Mouse (Mus musculus) intestine, embryonic 14.5 days (tissue): Measurements from ENCODE around the gene Galntl6. TPM values are rescaled to one million over a fixed set of nuclear protein-coding genes. Genes with fewer than 3 reads are reported as not detected.

Source experiments
- ATAC-seq: fragments of 200-750 bp; cut with Nextera tagmentation; replicated peaks from 2 replicates; pipeline ENCODE4 v1.8.0; 2017; ENCODE audit warnings: low read depth, moderate number of reproducible peaks, moderate TSS enrichment, moderate library complexity; ENCODE audit not compliant: low FRiP score, low TSS enrichment
- DNase-seq: peaks from one replicate; pipeline ENCODE4 v3.0.0-alpha.2; 2018; ENCODE audit warnings: low spot score
- H3K27ac ChIP-seq: fragments of 300-500 bp; sonication (generic); 2 replicates; pipeline ENCODE4 v1.5.1; 2014; ENCODE audit warnings: low read depth, mild to moderate bottlenecking, control low read depth
- H3K27me3 ChIP-seq: fragments of 300-500 bp; sonication (generic); replicated peaks from 2 replicates; pipeline ENCODE4 v1.6.1; 2014; ENCODE audit warnings: low read length, control low read depth; ENCODE audit not compliant: control insufficient read depth, insufficient read depth
- H3K36me3 ChIP-seq: fragments of 300-500 bp; sonication (generic); 2 replicates; pipeline ENCODE4 v1.6.1; 2014; ENCODE audit warnings: low read length, control low read depth; ENCODE audit not compliant: control insufficient read depth, insufficient read depth
- H3K4me1 ChIP-seq: fragments of 300-500 bp; sonication (generic); replicated peaks from 2 replicates; pipeline ENCODE4 v1.6.1; 2014; ENCODE audit warnings: low read length, control low read depth, mixed read lengths; ENCODE audit not compliant: control insufficient read depth, insufficient read depth
- H3K4me2 ChIP-seq: fragments of 300-500 bp; sonication (generic); 2 replicates; pipeline ENCODE4 v1.6.1; 2014; ENCODE audit warnings: low read length
- H3K4me3 ChIP-seq: fragments of 300-500 bp; sonication (generic); 2 replicates; pipeline ENCODE4 v1.5.1; 2014; ENCODE audit warnings: low read depth, low read length, control low read depth, mixed read lengths
- H3K9ac ChIP-seq: fragments of 300-500 bp; sonication (generic); 2 replicates; pipeline ENCODE4 v1.6.1; 2014; ENCODE audit warnings: mild to moderate bottlenecking, low read length
- H3K9me3 ChIP-seq: fragments of 300-500 bp; sonication (generic); 2 replicates; pipeline ENCODE4 v1.6.1; 2016; ENCODE audit warnings: low read length, control low read depth; ENCODE audit not compliant: control insufficient read depth
- WGBS: fragments of 180-500 bp; shearing (Covaris S2); extraction: QIAGEN DNeasy Blood & Tissue Kit; methylation state at CpG from one replicate; pipeline ENCODE4 v1.1.7; 2014; 5-methylcytosine and 5-hydroxymethylcytosine counted together
- polyA plus RNA-seq: library from polyadenylated mRNA; unstranded; fragments of >200 nt; fragmentation: Nextera tagmentation; extraction: Ambion mirVana; gene quantifications from 2 replicates; pipeline ENCODE4 v1.2.1, GENCODE M21; 2014

Gene Galntl6
- polyA plus RNA-seq, 1 experiment from 2014 or later = 0.41 TPM

DNA sequence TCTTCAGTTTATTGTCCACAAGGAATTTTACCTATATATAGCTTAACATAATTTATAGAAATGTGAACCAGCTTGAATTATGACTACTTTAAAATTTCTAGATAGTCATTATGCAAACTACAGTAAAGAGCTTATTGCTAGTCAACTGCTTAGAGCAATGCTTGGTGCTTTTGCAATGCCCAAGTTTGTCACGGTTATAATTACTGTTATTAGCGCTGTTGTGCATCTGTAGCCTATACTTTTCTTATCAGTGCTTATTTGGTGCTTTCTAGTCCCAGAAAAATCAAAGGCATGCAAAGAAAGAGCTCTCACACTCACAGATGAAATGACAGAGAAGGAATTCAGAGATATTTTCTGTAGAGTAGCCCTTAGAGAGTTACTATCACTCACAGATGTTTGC, 599.0 kb downstream of the Galntl6 start:
- ATAC-seq (no peak), DNase-seq (no peak)
- 88% methylated on average over 2 of the region's 2 CpGs for WGBS
- H3K4me1 ChIP-seq = no peaks in the 10 kb centered on the region
- H3K27me3 ChIP-seq = no peaks in the 10 kb centered on the region
- H3K4me2 ChIP-seq = no peak overlapping the region
- no peaks in the 10 kb centered on the region for H3K36me3 ChIP-seq
- H3K4me3 ChIP-seq = no peak overlapping the region
- H3K9ac ChIP-seq = no peak overlapping the region
- H3K27ac ChIP-seq = no peak overlapping the region
- H3K9me3 ChIP-seq = no peaks in the 10 kb centered on the region

DNA sequence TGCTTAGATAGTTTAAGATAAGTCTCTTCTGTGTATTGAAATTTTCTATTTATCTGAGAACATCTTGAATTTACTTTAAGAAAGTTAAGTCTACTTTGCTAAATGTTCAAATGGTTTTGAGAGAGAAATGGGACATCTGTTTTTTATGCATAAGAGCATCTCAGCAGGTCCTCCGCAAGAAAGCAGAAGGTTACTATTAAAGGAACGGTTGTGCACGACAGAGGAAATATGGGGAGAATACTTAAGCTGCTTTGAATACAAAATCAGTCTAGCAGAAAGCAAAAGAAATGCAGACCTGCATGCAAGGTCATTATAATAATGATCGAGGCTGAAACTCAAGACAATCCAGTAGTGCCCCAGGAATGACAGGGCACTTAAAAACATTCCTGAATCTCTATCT, 621.0 kb downstream of the Galntl6 start:
- no peak overlapping the region for H3K27ac ChIP-seq
- H3K9me3 ChIP-seq = no peaks in the 10 kb centered on the region
- DNase-seq = no peak
- no peak for ATAC-seq
- H3K9ac ChIP-seq = no peak overlapping the region
- WGBS = 80% methylated on average over 4 of the region's 4 CpGs
- no peaks in the 10 kb centered on the region for H3K4me1 ChIP-seq
- H3K4me3 ChIP-seq = no peak overlapping the region
- no peak overlapping the region for H3K4me2 ChIP-seq
- H3K27me3 ChIP-seq = no peaks in the 10 kb centered on the region
- H3K36me3 ChIP-seq = no peaks in the 10 kb centered on the region

DNA sequence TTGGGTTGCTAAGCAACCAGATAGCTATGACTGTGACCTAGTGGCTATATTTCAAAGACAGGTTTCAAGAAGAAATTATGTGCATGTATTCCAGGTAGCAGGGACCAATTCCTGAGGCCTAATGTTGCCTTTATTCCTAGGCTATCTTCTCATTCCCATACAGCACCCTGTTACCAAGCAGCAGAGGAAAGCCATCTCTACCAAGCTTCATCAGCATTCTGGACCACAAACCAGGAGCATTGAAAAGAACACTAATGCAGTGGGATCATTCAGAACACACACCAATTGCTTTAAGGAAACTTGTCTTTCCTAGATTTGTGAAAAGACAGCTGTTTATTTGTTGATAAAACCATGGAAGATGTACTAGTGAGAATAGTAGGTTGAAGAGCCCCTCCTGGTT, 622.4 kb downstream of the Galntl6 start:
- Histone ChIP-seq H3K4me3 (no peak overlapping the region), H3K36me3 (no peaks in the 10 kb centered on the region), H3K4me2 (no peak overlapping the region), H3K9ac (no peak overlapping the region), H3K4me1 (no peaks in the 10 kb centered on the region), H3K9me3 (no peaks in the 10 kb centered on the region), H3K27me3 (no peaks in the 10 kb centered on the region), H3K27ac (no peak overlapping the region)
- DNase-seq = no peak
- no peak for ATAC-seq

DNA sequence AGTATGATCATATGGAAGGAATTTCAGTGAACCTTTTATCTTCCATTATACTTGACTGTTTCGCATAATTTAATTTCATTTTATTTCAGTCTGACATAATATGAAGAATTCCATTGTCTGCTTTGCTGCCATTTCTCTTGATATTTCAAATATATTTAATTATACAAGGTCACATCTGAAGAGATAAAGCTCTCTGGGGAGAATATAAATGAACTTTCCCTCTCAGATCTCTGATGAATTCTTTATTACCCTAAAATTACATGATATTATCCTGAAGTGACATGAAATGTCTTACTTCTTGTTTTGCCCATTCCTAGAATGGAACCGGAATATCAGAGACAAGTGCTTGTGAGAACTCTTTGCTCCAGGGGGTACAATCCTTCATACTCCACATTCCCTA, 647.0 kb downstream of the Galntl6 start:
- 78% methylated on average over 2 of the region's 2 CpGs for WGBS
- Histone ChIP-seq H3K9me3 (no peaks in the 10 kb centered on the region), H3K27ac (no peak overlapping the region), H3K4me2 (no peak overlapping the region), H3K4me1 (no peaks in the 10 kb centered on the region), H3K4me3 (no peak overlapping the region), H3K27me3 (no peaks in the 10 kb centered on the region), H3K9ac (no peak overlapping the region), H3K36me3 (no peaks in the 10 kb centered on the region)
- ATAC-seq (no peak), DNase-seq (no peak)

DNA sequence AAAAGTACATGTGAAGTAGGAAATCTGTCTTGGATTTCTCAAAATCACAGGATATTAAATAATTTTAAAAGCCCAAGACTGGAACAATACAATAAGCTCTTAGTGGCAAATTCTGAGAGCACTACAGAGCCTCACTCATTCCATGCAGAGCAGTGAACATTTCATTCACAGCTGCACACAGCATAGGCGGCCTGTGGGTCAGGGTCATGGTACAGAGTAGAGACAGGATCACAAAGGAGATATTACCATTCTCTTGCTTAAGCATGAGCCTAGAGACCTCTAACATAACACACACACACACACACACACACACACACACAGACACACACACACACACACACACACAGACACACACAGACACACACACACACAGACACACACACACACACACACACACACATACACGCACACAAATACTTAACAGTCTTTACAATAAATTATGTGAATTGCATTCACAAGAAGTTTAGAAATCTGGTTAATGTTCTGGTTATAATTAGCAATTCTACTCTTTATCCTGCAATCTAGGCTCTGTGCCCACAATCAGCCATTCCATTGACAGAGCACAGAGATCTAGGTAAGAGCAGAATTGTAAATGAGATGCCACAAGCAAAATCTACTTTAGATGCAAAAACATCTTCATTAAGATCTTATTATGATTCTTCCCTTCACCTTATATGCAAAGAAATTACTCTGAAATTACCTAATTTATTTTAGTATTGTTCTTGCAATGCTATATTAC, 653.7 kb downstream of the Galntl6 start:
- WGBS = 78% methylated on average over 2 of the region's 2 CpGs
- H3K4me3 ChIP-seq = no peak overlapping the region
- no peak for ATAC-seq
- H3K4me1 ChIP-seq = no peaks in the 10 kb centered on the region
- no peak for DNase-seq
- H3K36me3 ChIP-seq = no peaks in the 10 kb centered on the region
- H3K9ac ChIP-seq = no peak overlapping the region
- no peak overlapping the region for H3K4me2 ChIP-seq
- H3K27me3 ChIP-seq = no peaks in the 10 kb centered on the region
- no peaks in the 10 kb centered on the region for H3K9me3 ChIP-seq
- no peak overlapping the region for H3K27ac ChIP-seq

DNA sequence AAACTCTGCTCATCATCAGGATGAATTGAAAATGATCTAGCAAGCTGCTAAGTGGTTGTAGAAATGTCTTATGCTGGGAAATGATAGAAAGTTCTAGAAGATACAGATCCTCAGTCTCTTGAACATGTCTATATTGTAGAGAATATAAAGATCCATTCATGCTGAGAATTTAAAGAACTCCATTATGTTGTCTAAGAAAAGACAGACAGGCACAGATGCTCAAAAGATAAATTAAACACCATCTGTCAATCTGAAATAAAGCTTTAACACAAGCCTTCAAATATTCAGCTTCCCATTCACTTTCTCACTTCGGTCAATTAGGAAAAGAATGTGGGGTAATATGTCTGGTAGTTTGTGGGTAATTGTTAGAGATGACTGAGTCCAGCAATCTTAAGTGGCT, 658.8 kb downstream of the Galntl6 start:
- Histone ChIP-seq H3K27me3 (no peaks in the 10 kb centered on the region), H3K4me2 (no peak overlapping the region), H3K36me3 (no peaks in the 10 kb centered on the region), H3K4me1 (no peaks in the 10 kb centered on the region), H3K9me3 (no peaks in the 10 kb centered on the region), H3K4me3 (no peak overlapping the region), H3K9ac (no peak overlapping the region), H3K27ac (no peak overlapping the region)
- DNase-seq = no peak
- 82% methylated on average over 1 of the region's 1 CpGs for WGBS
- no peak for ATAC-seq

DNA sequence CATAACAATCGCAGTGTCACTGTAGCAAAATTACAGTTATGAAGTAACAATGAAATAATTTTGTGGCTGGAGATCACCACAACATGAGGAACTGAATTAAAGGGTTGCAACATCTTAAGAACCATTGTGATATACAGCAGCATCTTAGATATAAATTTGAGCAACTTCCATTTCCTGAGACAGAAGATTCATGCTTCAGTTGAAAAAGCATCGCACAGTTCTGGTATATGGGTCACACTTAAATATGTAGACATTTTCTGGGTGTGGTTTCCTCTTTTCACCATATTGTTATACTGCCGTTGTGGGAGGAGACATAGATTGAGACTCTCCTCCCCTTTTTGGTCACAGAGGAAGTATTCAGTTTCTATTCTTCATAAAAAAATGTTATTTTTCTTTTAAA, 667.6 kb downstream of the Galntl6 start:
- H3K9me3 ChIP-seq = no peaks in the 10 kb centered on the region
- H3K4me3 ChIP-seq = no peak overlapping the region
- DNase-seq (no peak), ATAC-seq (no peak)
- H3K36me3 ChIP-seq = no peaks in the 10 kb centered on the region
- 86% methylated on average over 3 of the region's 3 CpGs for WGBS
- no peaks in the 10 kb centered on the region for H3K27me3 ChIP-seq
- H3K4me2 ChIP-seq = no peak overlapping the region
- H3K4me1 ChIP-seq = no peaks in the 10 kb centered on the region
- no peak overlapping the region for H3K27ac ChIP-seq
- no peak overlapping the region for H3K9ac ChIP-seq

DNA sequence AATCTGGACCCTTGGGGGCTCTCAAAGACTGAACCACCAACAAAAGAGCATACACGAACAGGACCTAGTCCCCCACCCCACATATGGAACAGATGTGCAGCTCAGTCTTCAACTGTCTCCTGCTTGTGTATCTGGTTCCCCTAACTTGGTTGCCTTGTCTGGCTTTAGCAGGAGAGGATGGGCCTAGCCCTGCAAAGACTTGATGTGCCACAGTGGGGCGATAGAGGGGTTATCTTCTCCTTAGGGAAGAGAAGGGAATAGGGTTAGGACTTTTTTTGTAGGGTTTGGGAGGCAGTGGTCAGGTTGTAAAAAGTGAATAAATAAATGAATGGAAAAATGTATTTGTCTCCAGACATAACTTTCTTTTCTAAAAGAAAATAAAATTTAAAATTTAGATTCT, 678.2 kb downstream of the Galntl6 start:
- WGBS = 30% methylated on average over 2 of the region's 2 CpGs
- no peaks in the 10 kb centered on the region; the same call in 1 of the 2 replicates for H3K4me1 ChIP-seq
- H3K36me3 ChIP-seq = no peaks in the 10 kb centered on the region
- H3K9me3 ChIP-seq = no peaks in the 10 kb centered on the region
- DNase-seq = no peak
- no peak overlapping the region for H3K9ac ChIP-seq
- no peak overlapping the region for H3K4me3 ChIP-seq
- no peak overlapping the region for H3K4me2 ChIP-seq
- ATAC-seq = no peak
- no peak overlapping the region for H3K27ac ChIP-seq
- no peaks in the 10 kb centered on the region for H3K27me3 ChIP-seq

DNA sequence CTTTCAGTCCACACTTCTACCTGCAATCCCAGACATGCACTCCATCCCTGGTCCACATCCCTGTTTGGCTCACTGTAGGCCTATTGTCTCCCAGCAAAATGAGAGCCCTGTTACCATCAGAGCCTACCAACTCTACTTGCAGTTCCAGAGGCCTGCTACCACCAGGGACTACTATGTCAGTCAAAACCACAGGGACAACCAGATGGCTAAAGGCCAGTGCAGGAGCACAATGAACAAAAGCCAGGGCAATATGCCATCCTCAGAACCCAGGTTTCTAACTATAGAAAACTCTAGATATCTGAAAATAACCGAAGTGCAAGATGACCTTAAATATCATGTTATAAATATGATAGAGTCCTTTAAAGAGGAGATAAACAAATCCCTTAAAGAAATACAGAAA, 683.7 kb downstream of the Galntl6 start:
- ATAC-seq (no peak), DNase-seq (no peak)
- Histone ChIP-seq H3K4me2 (no peak overlapping the region), H3K4me1 (no peaks in the 10 kb centered on the region), H3K9me3 (no peaks in the 10 kb centered on the region), H3K9ac (no peak overlapping the region), H3K27ac (no peak overlapping the region), H3K27me3 (no peaks in the 10 kb centered on the region), H3K36me3 (no peaks in the 10 kb centered on the region), H3K4me3 (no peak overlapping the region)
- 92% methylated on average over 1 of the region's 1 CpGs for WGBS
